Mouse (Mus musculus) limb, embryonic 13.5 days (tissue): ENCODE measurements at regions not wholly inside any gene's neighbourhood (a gene's known extent, or its start where the extent isn't known, plus 50 kb on each side); places are given as distances from the start of the nearest gene placed in this dataset.

Experiments
- ATAC-seq: fragments of 200-750 bp; cut with Nextera tagmentation; 2 replicates; pipeline ENCODE4 v1.8.0; 2017; ENCODE audit warnings: low read depth, moderate number of reproducible peaks, moderate TSS enrichment; ENCODE audit not compliant: low FRiP score
- H3K27ac ChIP-seq: fragments of 300-500 bp; sonication (generic); 2 replicates; pipeline ENCODE4 v1.5.1; 2015; ENCODE audit warnings: inconsistent platforms, mild to moderate bottlenecking, moderate library complexity
- H3K27me3 ChIP-seq: fragments of 300-500 bp; sonication (generic); 2 replicates; pipeline ENCODE4 v1.6.1; 2015; ENCODE audit warnings: mild to moderate bottlenecking, inconsistent platforms
- H3K36me3 ChIP-seq: fragments of 300-500 bp; sonication (generic); 2 replicates; pipeline ENCODE4 v1.6.1; 2015; ENCODE audit warnings: inconsistent platforms, mild to moderate bottlenecking, moderate library complexity
- H3K4me1 ChIP-seq: fragments of 300-500 bp; sonication (generic); 2 replicates; pipeline ENCODE4 v1.6.1; 2015; ENCODE audit warnings: inconsistent platforms
- H3K4me2 ChIP-seq: fragments of 300-500 bp; sonication (generic); replicated peaks from 2 replicates; pipeline ENCODE4 v1.6.1; 2015; ENCODE audit warnings: inconsistent platforms, mild to moderate bottlenecking, moderate library complexity
- H3K4me3 ChIP-seq: fragments of 300-500 bp; sonication (generic); 2 replicates; pipeline ENCODE4 v1.5.1; 2015; ENCODE audit warnings: moderate library complexity, mild to moderate bottlenecking, inconsistent platforms
- H3K9ac ChIP-seq: fragments of 300-500 bp; sonication (generic); 2 replicates; pipeline ENCODE4 v1.6.1; 2015; ENCODE audit warnings: mild to moderate bottlenecking, inconsistent platforms
- H3K9me3 ChIP-seq: fragments of 300-500 bp; sonication (generic); 2 replicates; pipeline ENCODE4 v1.6.1; 2016; ENCODE audit warnings: inconsistent platforms
- WGBS: fragments of 180-500 bp; shearing (Covaris S2); methylation state at CpG from one replicate; pipeline ENCODE4 v1.1.7; 2015; 5-methylcytosine and 5-hydroxymethylcytosine counted together

DNA sequence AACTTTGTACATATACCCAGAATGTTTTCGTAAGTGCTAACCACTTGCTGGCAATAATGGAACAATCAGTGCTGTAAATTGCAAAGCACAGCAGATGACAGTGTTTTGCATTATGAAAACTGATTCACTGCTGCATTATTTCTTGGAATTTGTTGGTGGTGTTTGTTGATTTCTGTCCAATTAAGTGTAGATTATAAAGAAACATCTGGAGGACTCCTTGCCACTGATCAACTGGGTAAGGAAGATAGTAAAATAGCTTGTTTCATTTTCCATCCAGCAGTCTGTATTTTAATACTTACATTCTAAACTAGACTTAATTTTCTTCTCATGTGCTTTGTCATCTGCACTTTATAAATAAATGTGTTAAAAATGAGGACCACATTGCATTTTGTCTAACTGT, 436.6 kb upstream of the Cntn6 start:
- no peaks in the 10 kb centered on the region for H3K36me3 ChIP-seq

DNA sequence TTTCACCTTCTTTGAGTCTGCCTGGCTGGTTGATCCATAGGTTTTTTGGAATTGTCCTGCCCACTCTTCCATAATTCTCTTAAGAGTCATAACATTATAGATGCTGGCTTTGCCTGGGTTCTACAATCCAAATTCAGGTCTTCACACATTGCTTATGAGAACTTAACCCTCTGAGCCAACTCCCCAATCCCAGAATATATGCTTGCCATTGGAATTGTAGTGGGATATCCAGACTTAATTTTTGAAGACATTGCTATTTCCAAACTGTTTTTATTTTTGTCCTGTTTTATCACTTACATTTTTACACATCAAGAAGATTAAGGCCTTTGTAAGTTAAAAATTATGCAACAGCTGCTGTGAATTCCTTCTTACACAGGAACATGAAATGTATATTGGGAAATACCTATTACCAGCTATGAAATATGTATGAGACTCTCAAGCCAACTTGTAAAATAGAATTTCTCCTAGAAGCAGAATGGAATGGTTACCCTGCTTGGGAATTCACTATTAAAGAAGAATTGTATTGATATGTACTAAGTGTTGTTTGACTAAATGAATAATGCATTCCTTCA, 430.8 kb upstream of the Cntn6 start:
- Histone ChIP-seq H3K4me2 (no peak overlapping the region), H3K9me3 (no peaks in the 10 kb centered on the region), H3K4me3 (no peak overlapping the region), H3K27ac (no peak overlapping the region), H3K9ac (no peak overlapping the region), H3K4me1 (no peaks in the 10 kb centered on the region), H3K27me3 (no peaks in the 10 kb centered on the region), H3K36me3 (no peaks in the 10 kb centered on the region)
- ATAC-seq = no peak

More for the DNA sequence above, 436.6 kb upstream of the Cntn6 start:
- ATAC-seq = no peak
- H3K27me3 ChIP-seq = no peaks in the 10 kb centered on the region
- H3K4me1 ChIP-seq = no peaks in the 10 kb centered on the region
- H3K4me2 ChIP-seq = no peak overlapping the region
- H3K9me3 ChIP-seq = no peaks in the 10 kb centered on the region
- no peak overlapping the region for H3K4me3 ChIP-seq
- WGBS = 72% methylated on average over 1 of the region's 1 CpGs
- H3K27ac ChIP-seq = no peak overlapping the region
- H3K9ac ChIP-seq = no peak overlapping the region

DNA sequence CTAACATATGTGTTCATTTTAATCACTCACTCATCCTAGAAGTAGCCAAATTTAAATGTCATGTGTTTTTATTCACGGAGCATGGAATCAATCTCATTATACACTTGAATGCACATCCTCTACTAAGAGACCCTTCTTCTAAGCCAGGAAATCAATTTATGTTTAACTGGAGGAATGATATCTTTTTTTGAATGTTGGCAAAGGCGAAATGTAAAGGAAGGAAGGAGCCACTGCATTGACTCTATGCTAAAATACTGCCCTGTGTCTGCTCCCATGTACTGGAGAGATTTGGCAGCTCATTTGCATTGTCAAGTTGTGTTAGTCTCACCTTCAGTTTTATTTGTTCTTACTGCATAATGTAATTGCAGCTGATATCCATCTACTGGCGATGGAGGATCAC, 412.0 kb upstream of the Cntn6 start:
- no peak for ATAC-seq
- Histone ChIP-seq H3K9ac (no peak overlapping the region), H3K4me2 (no peak overlapping the region), H3K27me3 (no peaks in the 10 kb centered on the region), H3K27ac (no peak overlapping the region), H3K4me3 (no peak overlapping the region), H3K4me1 (0 out of 2 replicates have a peak, but pooled peaks cover 3% of the 10 kb centered on the region), H3K9me3 (no peaks in the 10 kb centered on the region), H3K36me3 (no peaks in the 10 kb centered on the region)
- 81% methylated on average over 3 of the region's 3 CpGs for WGBS

DNA sequence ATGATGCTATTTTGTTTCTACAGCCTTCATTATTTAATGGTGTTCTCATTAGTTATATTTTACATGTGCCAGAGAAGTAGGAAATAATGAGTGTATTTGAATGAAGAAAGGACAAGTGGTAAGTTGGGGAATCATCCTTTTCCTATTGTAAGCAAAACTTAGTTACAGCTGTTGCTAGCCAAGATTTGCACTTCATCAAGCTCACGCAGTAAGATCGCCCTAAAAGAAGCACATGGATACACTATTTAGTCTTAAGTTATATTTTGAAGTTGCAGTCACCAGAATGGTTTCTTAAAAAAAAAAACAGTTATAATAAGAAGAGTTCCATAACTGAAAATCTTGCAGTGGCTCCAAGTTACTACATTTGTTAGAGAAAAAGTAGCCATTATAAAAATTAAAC, 410.3 kb upstream of the Cntn6 start:
- no peaks in the 10 kb centered on the region for H3K27me3 ChIP-seq
- no peak overlapping the region for H3K4me2 ChIP-seq
- H3K27ac ChIP-seq = no peak overlapping the region
- no peak overlapping the region for H3K4me3 ChIP-seq
- no peak overlapping the region for H3K9ac ChIP-seq
- WGBS = 83% methylated on average over 2 of the region's 2 CpGs
- H3K4me1 ChIP-seq = 0 out of 2 replicates have a peak, but pooled peaks cover 3% of the 10 kb centered on the region
- H3K9me3 ChIP-seq = no peaks in the 10 kb centered on the region
- no peak for ATAC-seq
- H3K36me3 ChIP-seq = no peaks in the 10 kb centered on the region

DNA sequence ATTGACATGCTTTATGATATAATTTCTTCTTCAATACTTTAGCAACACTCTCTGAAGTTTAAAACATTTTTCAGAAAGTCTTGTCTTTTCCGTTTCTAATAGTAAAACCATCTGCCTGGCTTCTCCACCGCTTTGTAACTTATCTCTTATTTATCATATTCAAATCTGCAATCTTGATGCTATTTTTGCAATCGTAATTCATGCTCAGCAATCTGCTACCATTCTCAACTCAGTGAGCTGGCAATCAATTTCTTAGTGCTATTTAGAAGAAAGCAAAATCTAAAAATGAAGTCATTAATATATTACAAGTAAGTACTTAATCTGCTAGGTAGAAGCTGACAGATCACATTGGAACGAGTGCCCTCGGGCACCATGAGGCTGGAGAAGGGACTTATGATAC, 384.2 kb upstream of the Cntn6 start:
- H3K27ac ChIP-seq = no peak overlapping the region
- H3K4me1 ChIP-seq = no peaks in the 10 kb centered on the region
- H3K4me2 ChIP-seq = no peak overlapping the region
- no peak overlapping the region for H3K4me3 ChIP-seq
- WGBS = 77% methylated on average over 5 of the region's 5 CpGs
- ATAC-seq = no peak
- no peaks in the 10 kb centered on the region for H3K27me3 ChIP-seq
- no peaks in the 10 kb centered on the region for H3K9me3 ChIP-seq
- H3K36me3 ChIP-seq = no peaks in the 10 kb centered on the region
- no peak overlapping the region for H3K9ac ChIP-seq
